Mouse (Mus musculus) large intestine, adult 2 months (tissue): Measurements from ENCODE around the gene Olfml2b. TPM values are rescaled to one million over a fixed set of nuclear protein-coding genes. Genes with fewer than 3 reads are reported as not detected.

Experiments
- DNase-seq: peaks from one replicate; pipeline ENCODE4 v3.0.0-alpha.2; 2012; ENCODE audit warnings: low read depth, low spot score
- WGBS: fragments of 180-500 bp; shearing (Covaris S2); methylation state at CpG from one replicate; pipeline ENCODE4 v1.1.7; 2018; 5-methylcytosine and 5-hydroxymethylcytosine counted together
- polyA plus RNA-seq: library from polyadenylated mRNA; depleted of rRNA; stranded (reverse); fragments of >200 nt; gene quantifications from 2 replicates; pipeline ENCODE4 v1.2.3, GENCODE M21; 2012

The Olfml2b gene
- polyA plus RNA-seq, 1 experiment, result 4.5 TPM

GRCm38 (mm10) chr1:170645896-170646605 lies 1.7 kb downstream of the Olfml2b start:
- DNase-seq, result no peak
- WGBS, result 29% methylated on average over 15 of the region's 15 CpGs

GRCm38 (mm10) chr1:170646606-170647287 lies 2.4 kb downstream of the Olfml2b start:
- no peak for DNase-seq
- 30% methylated on average over 9 of the region's 9 CpGs for WGBS

- no peak for DNase-seq
- WGBS, result 86% methylated on average over 7 of the region's 7 CpGs
These were observed 3.0 kb downstream of the Olfml2b start for GRCm38 (mm10) chr1:170647381-170647780.

GRCm38 (mm10) chr1:170647971-170648514 lies 3.7 kb downstream of the Olfml2b start:
- no peak for DNase-seq
- WGBS, result 78% methylated on average over 6 of the region's 6 CpGs

GRCm38 (mm10) chr1:170651046-170651723 lies 6.9 kb downstream of the Olfml2b start:
- no peak for DNase-seq
- 56% methylated on average over 6 of the region's 6 CpGs for whole genome bisulfite sequencing

- 78% methylated on average over 15 of the region's 15 CpGs for WGBS
These were observed 7.8 kb downstream of the Olfml2b start for GRCm38 (mm10) chr1:170651989-170652740.

GRCm38 (mm10) chr1:170655280-170655917 lies 11.1 kb downstream of the Olfml2b start:
- no peak for DNase-seq
- WGBS, result 62% methylated on average over 5 of the region's 5 CpGs

More at GRCm38 (mm10) chr1:170651989-170652740, 7.8 kb downstream of the Olfml2b start:
- no peak for DNase-seq

- WGBS, result 42% methylated on average over 11 of the region's 11 CpGs
- no peak for DNase-seq
These were observed 12.3 kb downstream of the Olfml2b start for GRCm38 (mm10) chr1:170656518-170657227.

GRCm38 (mm10) chr1:170657228-170657521 lies 12.8 kb downstream of the Olfml2b start:
- 41% methylated on average over 2 of the region's 2 CpGs for WGBS
- DNase-seq, result no peak

GRCm38 (mm10) chr1:170657643-170658314 lies 13.4 kb downstream of the Olfml2b start:
- WGBS, result 72% methylated on average over 13 of the region's 13 CpGs
- DNase-seq, result no peak

GRCm38 (mm10) chr1:170659260-170659659 lies 14.9 kb downstream of the Olfml2b start:
- no peak for DNase-seq
- 80% methylated on average over 13 of the region's 13 CpGs for WGBS

GRCm38 (mm10) chr1:170664620-170665185 lies 20.4 kb downstream of the Olfml2b start:
- DNase-seq, result no peak
- WGBS, result 83% methylated on average over 11 of the region's 11 CpGs

- 91% methylated on average over 7 of the region's 7 CpGs for WGBS
- DNase-seq, result no peak
These were observed 20.9 kb downstream of the Olfml2b start for GRCm38 (mm10) chr1:170665200-170665599.

GRCm38 (mm10) chr1:170674184-170674775 lies 29.9 kb downstream of the Olfml2b start:
- WGBS, result 83% methylated on average over 9 of the region's 9 CpGs
- no peak for DNase-seq

- DNase-seq, result no peak
- 85% methylated on average over 4 of the region's 4 CpGs for WGBS
These were observed 33.3 kb downstream of the Olfml2b start for GRCm38 (mm10) chr1:170677681-170678080.

- DNase-seq, result no peak
- 66% methylated on average over 4 of the region's 4 CpGs for WGBS
These were observed 34.5 kb downstream of the Olfml2b start for GRCm38 (mm10) chr1:170678861-170679260.

- 84% methylated on average over 2 of the region's 2 CpGs for WGBS
These were observed 35.3 kb downstream of the Olfml2b start for GRCm38 (mm10) chr1:170679624-170680023.

More at GRCm38 (mm10) chr1:170679624-170680023, 35.3 kb downstream of the Olfml2b start:
- DNase-seq, result no peak
